Mouse (Mus musculus): ENCODE results near the gene Etfa.

Gene Etfa

GRCm38 (mm10) chr9:55423451-55424424 is 88.3 kb downstream of the Etfa start:
- H3K4me1 ChIP-seq (replicated peaks; ENCODE audit: low read depth, low read length) = peaks cover 49% of the 10 kb centered on the region
- peaks cover 13% of the 10 kb centered on the region; the same call in 1 of the 2 replicates for H3K27me3 ChIP-seq (ENCODE audit: insufficient read depth, low read length)
- H3K36me3 ChIP-seq (ENCODE audit: insufficient read depth, low read length) = no peaks in the 10 kb centered on the region
- H3K9me3 ChIP-seq (ENCODE audit: low read length) = peaks cover 12% of the 10 kb centered on the region; the same call in 1 of the 2 replicates
- no peak overlapping the region for H3K4me3 ChIP-seq (replicated peaks; ENCODE audit: low read length)
- TF ChIP-seq NANOG (IDR thresholded peaks at IDR 0.05; ENCODE audit: borderline replicate concordance, low read length) (no peak), CTCF (conservative IDR thresholded peaks at IDR 0.05; ENCODE audit: low read length) (no peak), POU5F1 (IDR thresholded peaks at IDR 0.05; ENCODE audit: borderline replicate concordance, low read length) (no peak)

GRCm38 (mm10) chr9:55421786-55422185 is 90.3 kb downstream of the Etfa start:
- TF ChIP-seq NANOG (IDR thresholded peaks at IDR 0.05; ENCODE audit: borderline replicate concordance, low read length) (no peak), POU5F1 (IDR thresholded peaks at IDR 0.05; ENCODE audit: borderline replicate concordance, low read length) (no peak), CTCF (conservative IDR thresholded peaks at IDR 0.05; ENCODE audit: low read length) (no peak)
- H3K4me3 ChIP-seq (replicated peaks; ENCODE audit: low read length) = no peak overlapping the region
- H3K36me3 ChIP-seq (ENCODE audit: insufficient read depth, low read length) = no peaks in the 10 kb centered on the region
- H3K4me1 ChIP-seq (replicated peaks; ENCODE audit: low read depth, low read length) = peaks cover 42% of the 10 kb centered on the region
- H3K9me3 ChIP-seq (ENCODE audit: low read length) = peaks cover 12% of the 10 kb centered on the region; the same call in 1 of the 2 replicates
- H3K27me3 ChIP-seq (ENCODE audit: insufficient read depth, low read length) = peaks cover 20% of the 10 kb centered on the region

GRCm38 (mm10) chr9:55411154-55411553 is 100.9 kb downstream of the Etfa start:
- H3K4me1 ChIP-seq (replicated peaks; ENCODE audit: low read depth, low read length) = peaks cover 33% of the 10 kb centered on the region
- TF ChIP-seq NANOG (IDR thresholded peaks at IDR 0.05; ENCODE audit: borderline replicate concordance, low read length) (no peak), CTCF (conservative IDR thresholded peaks at IDR 0.05; ENCODE audit: low read length) (no peak), POU5F1 (IDR thresholded peaks at IDR 0.05; ENCODE audit: borderline replicate concordance, low read length) (no peak)
- 0 out of 2 replicates have a peak overlapping the region, but pooled peaks have one; percentile 1 for H3K4me3 ChIP-seq (replicated peaks; ENCODE audit: low read length)
- H3K9me3 ChIP-seq (ENCODE audit: low read length) = no peaks in the 10 kb centered on the region
- H3K36me3 ChIP-seq (ENCODE audit: insufficient read depth, low read length) = no peaks in the 10 kb centered on the region
- H3K27me3 ChIP-seq (ENCODE audit: insufficient read depth, low read length) = peaks cover 34% of the 10 kb centered on the region

GRCm38 (mm10) chr9:55410430-55410829 is 101.6 kb downstream of the Etfa start:
- Histone ChIP-seq H3K4me1 (replicated peaks; ENCODE audit: low read depth, low read length) (peaks cover 33% of the 10 kb centered on the region), H3K36me3 (ENCODE audit: insufficient read depth, low read length) (no peaks in the 10 kb centered on the region), H3K9me3 (ENCODE audit: low read length) (no peaks in the 10 kb centered on the region), H3K27me3 (ENCODE audit: insufficient read depth, low read length) (peaks cover 29% of the 10 kb centered on the region), H3K4me3 (replicated peaks; ENCODE audit: low read length) (no peak overlapping the region)
- TF ChIP-seq POU5F1 (IDR thresholded peaks at IDR 0.05; ENCODE audit: borderline replicate concordance, low read length) = no peak
- TF ChIP-seq NANOG (IDR thresholded peaks at IDR 0.05; ENCODE audit: borderline replicate concordance, low read length) = no peak
- no peak for TF ChIP-seq CTCF (conservative IDR thresholded peaks at IDR 0.05; ENCODE audit: low read length)

GRCm38 (mm10) chr9:55409833-55410232 is 102.2 kb downstream of the Etfa start:
- no peaks in the 10 kb centered on the region for H3K36me3 ChIP-seq (ENCODE audit: insufficient read depth, low read length)

GRCm38 (mm10) chr9:55408851-55409250 is 103.2 kb downstream of the Etfa start:
- Histone ChIP-seq H3K9me3 (ENCODE audit: low read length) (no peaks in the 10 kb centered on the region), H3K4me1 (replicated peaks; ENCODE audit: low read depth, low read length) (peaks cover 33% of the 10 kb centered on the region)
- TF ChIP-seq NANOG (IDR thresholded peaks at IDR 0.05; ENCODE audit: borderline replicate concordance, low read length) (no peak), CTCF (conservative IDR thresholded peaks at IDR 0.05; ENCODE audit: low read length) (no peak), POU5F1 (IDR thresholded peaks at IDR 0.05; ENCODE audit: borderline replicate concordance, low read length) (no peak)

More at GRCm38 (mm10) chr9:55409833-55410232, 102.2 kb downstream of the Etfa start:
- peaks cover 25% of the 10 kb centered on the region for H3K27me3 ChIP-seq (ENCODE audit: insufficient read depth, low read length)
- H3K4me3 ChIP-seq (replicated peaks; ENCODE audit: low read length) = no peak overlapping the region
- peak; percentile 65 for TF ChIP-seq CTCF (conservative IDR thresholded peaks at IDR 0.05; ENCODE audit: low read length)
- TF ChIP-seq NANOG (IDR thresholded peaks at IDR 0.05; ENCODE audit: borderline replicate concordance, low read length) = no peak
- no peaks in the 10 kb centered on the region for H3K9me3 ChIP-seq (ENCODE audit: low read length)
- peaks cover 33% of the 10 kb centered on the region for H3K4me1 ChIP-seq (replicated peaks; ENCODE audit: low read depth, low read length)

GRCm38 (mm10) chr9:55406773-55407172 is 105.3 kb downstream of the Etfa start:
- Histone ChIP-seq H3K36me3 (ENCODE audit: insufficient read depth, low read length) (no peaks in the 10 kb centered on the region), H3K9me3 (ENCODE audit: low read length) (no peaks in the 10 kb centered on the region), H3K27me3 (ENCODE audit: insufficient read depth, low read length) (peaks cover 16% of the 10 kb centered on the region), H3K4me1 (replicated peaks; ENCODE audit: low read depth, low read length) (peaks cover 33% of the 10 kb centered on the region), H3K4me3 (replicated peaks; ENCODE audit: low read length) (no peak overlapping the region)
- no peak for TF ChIP-seq POU5F1 (IDR thresholded peaks at IDR 0.05; ENCODE audit: borderline replicate concordance, low read length)
- no peak for TF ChIP-seq CTCF (conservative IDR thresholded peaks at IDR 0.05; ENCODE audit: low read length)
- TF ChIP-seq NANOG (IDR thresholded peaks at IDR 0.05; ENCODE audit: borderline replicate concordance, low read length) = no peak

More at GRCm38 (mm10) chr9:55408851-55409250, 103.2 kb downstream of the Etfa start:
- peaks cover 18% of the 10 kb centered on the region for H3K27me3 ChIP-seq (ENCODE audit: insufficient read depth, low read length)
- H3K4me3 ChIP-seq (replicated peaks; ENCODE audit: low read length) = no peak overlapping the region
- H3K36me3 ChIP-seq (ENCODE audit: insufficient read depth, low read length) = no peaks in the 10 kb centered on the region

- Histone ChIP-seq H3K27me3 (ENCODE audit: insufficient read depth, low read length) (peaks cover 22% of the 10 kb centered on the region), H3K9me3 (ENCODE audit: low read length) (no peaks in the 10 kb centered on the region), H3K36me3 (ENCODE audit: insufficient read depth, low read length) (no peaks in the 10 kb centered on the region), H3K4me1 (replicated peaks; ENCODE audit: low read depth, low read length) (peaks cover 16% of the 10 kb centered on the region), H3K4me3 (replicated peaks; ENCODE audit: low read length) (no peak overlapping the region)
- TF ChIP-seq POU5F1 (IDR thresholded peaks at IDR 0.05; ENCODE audit: borderline replicate concordance, low read length) = no peak
Measured at GRCm38 (mm10) chr9:55404976-55405702, 106.9 kb downstream of the Etfa start.

Measured in E14TG2a.4 (cell line).